Comparison of ENCODE assay signal across 23 mouse cellular contexts in genomic region chr11:68779735-68780465, GRCm38 (mm10).
DNase-seq lines count a peak whose midpoint lies in the region; ATAC-seq and TF ChIP-seq lines count a peak whose summit lies in the region.
"Had no signal": no experiment of that assay in that cellular context is flagged by ENCODE, and none has a peak within 500 bp of the region (broad histone marks: within the 10 kb centered on the region; RNA-seq: fewer than 3 reads in every experiment).

No protein-coding gene starts in this region.

- no peaks in the 10 kb centered on the region for H3K9me3 ChIP-seq in heart, embryonic 13.5 days
- no peaks in the 10 kb centered on the region for H3K9me3 ChIP-seq in CH12.LX (replicated peaks; ENCODE audit: low read length)
- H3K9me3 ChIP-seq: kidney, embryonic 15.5 days; limb, embryonic 15.5 days; liver, embryonic 15.5 days; midbrain, embryonic 12.5 days; neural tube, embryonic 15.5 days had no signal

- DNase-seq in cerebellum, adult 9-10 months, result peak; percentile 55
- DNase-seq in cerebellum, adult 8-10 months, result no peak
- DNase-seq in heart, adult 11 months, result no peak
- peak; percentile 31 to 33 for DNase-seq in left cerebral cortex, adult 18-20 months (ENCODE audit: low spot score in 2 of 2)
- DNase-seq in left cerebral cortex, postnatal 14 days (ENCODE audit: low spot score in 2 of 2), result no peak
- peak; percentile 11 for DNase-seq in CH12.LX (ENCODE audit: extremely low read depth)
- DNase-seq: embryo, embryonic 11 days; forebrain, postnatal 0 days; gastrocnemius, adult 2 months; kidney, postnatal 4 days; layer of hippocampus, adult 9-11 months; right cerebral cortex, postnatal 14 days; thymus, postnatal 36 days had no signal

- peaks cover 32% of the 10 kb centered on the region for H3K4me1 ChIP-seq in heart, embryonic 13.5 days
- H3K4me1 ChIP-seq in CH12.LX (ENCODE audit: control insufficient read depth in 1 of 2, insufficient read depth in 2 of 2), result peaks cover 11% of the 10 kb centered on the region in 2 experiments
- H3K4me1 ChIP-seq: kidney, embryonic 15.5 days; limb, embryonic 15.5 days; liver, embryonic 15.5 days had no signal

- no peak overlapping the region; the same call in none of the 2 replicates for H3K4me2 ChIP-seq in heart, embryonic 13.5 days
- no peak overlapping the region for H3K4me2 ChIP-seq in CH12.LX (ENCODE audit: insufficient read depth, low read depth, poor library complexity, severe bottlenecking)
- H3K4me2 ChIP-seq: kidney, embryonic 15.5 days; limb, embryonic 15.5 days; liver, embryonic 15.5 days; midbrain, embryonic 12.5 days; neural tube, embryonic 15.5 days had no signal

- 42% methylated on average over 10 of the region's 10 CpGs for WGBS in heart, embryonic 13.5 days

- TF ChIP-seq EP300 in CH12.LX (IDR thresholded peaks at IDR 0.05; ENCODE audit: low read length), result no peak

- no peak overlapping the region for H3K4me3 ChIP-seq in heart, embryonic 13.5 days
- H3K4me3 ChIP-seq in CH12.LX (replicated peaks in 1 of 3; ENCODE audit: low read depth in 2 of 3, low read length in 2 of 3, poor library complexity in 1 of 3), result no peak overlapping the region
- H3K4me3 ChIP-seq: gastrocnemius, adult 2 months; kidney, embryonic 15.5 days; limb, embryonic 15.5 days; liver, embryonic 15.5 days; midbrain, embryonic 12.5 days; neural tube, embryonic 15.5 days had no signal

- H3K27me3 ChIP-seq in heart, embryonic 13.5 days (replicated peaks), result no peaks in the 10 kb centered on the region
- no peaks in the 10 kb centered on the region for H3K27me3 ChIP-seq in CH12.LX (replicated peaks)
- H3K27me3 ChIP-seq: kidney, embryonic 15.5 days; limb, embryonic 15.5 days; liver, embryonic 15.5 days; midbrain, embryonic 12.5 days; neural tube, embryonic 15.5 days had no signal

- peak overlapping the region; percentile 83 for H3K27ac ChIP-seq in heart, embryonic 13.5 days (replicated peaks)
- no peak overlapping the region for H3K27ac ChIP-seq in CH12.LX (ENCODE audit: insufficient read depth, low read depth)
- H3K27ac ChIP-seq: gastrocnemius, adult 2 months; kidney, embryonic 15.5 days; limb, embryonic 15.5 days; liver, embryonic 15.5 days; macrophage; midbrain, embryonic 12.5 days; neural tube, embryonic 15.5 days had no signal

- dilution Hi-C loops in CH12.LX (cut with MboI; ENCODE audit: extremely low pct_ligation_motif_present, extremely low pct_unique_long_range_greater_than_20kb, low sequenced_read_pairs), result no loop called here

- no peak for ATAC-seq in heart, embryonic 13.5 days (ENCODE audit: extremely low read depth, insufficient number of reproducible peaks, low FRiP score, low TSS enrichment)
- ATAC-seq in activated CD4-positive, CD25-positive, alpha-beta regulatory T cell, adult 4 months, result no peak
- ATAC-seq: forebrain, postnatal 0 days; hindbrain, embryonic 16.5 days; intestine, postnatal 0 days had no signal

- peak overlapping the region; percentile 53; the same call in 1 of the 2 replicates for H3K9ac ChIP-seq in heart, embryonic 13.5 days
- H3K9ac ChIP-seq in CH12.LX (ENCODE audit: insufficient read depth, low read depth), result no peak overlapping the region
- H3K9ac ChIP-seq: forebrain, postnatal 0 days; kidney, embryonic 15.5 days; limb, embryonic 15.5 days; liver, embryonic 15.5 days; midbrain, embryonic 12.5 days; neural tube, embryonic 15.5 days had no signal

- intact Hi-C loops in left cerebral cortex, postnatal 14 days (cut with DNase I), result no loop called here

- peaks cover 94% of the 10 kb centered on the region for H3K36me3 ChIP-seq in heart, embryonic 13.5 days
- H3K36me3 ChIP-seq in CH12.LX (replicated peaks in 1 of 2; ENCODE audit: control insufficient read depth in 1 of 2, insufficient read depth in 1 of 2, low read length in 1 of 2), result no peaks in the 10 kb centered on the region

- in situ Hi-C loops in CH12.LX (cut with MboI; ENCODE audit: low pct_ligation_motif_present, low pct_unique_long_range_greater_than_20kb, low sequenced_read_pairs), result loop anchor here (5.0 kb wide), 1 partner anchor 38 kb away; no protein-coding TSS in a partner anchor

- no peak for TF ChIP-seq RAD21 in CH12.LX (IDR thresholded peaks at IDR 0.05; ENCODE audit: low read depth, low read length)

- no peak for TF ChIP-seq CTCF in CH12.LX (conservative IDR thresholded peaks at IDR 0.05 in 1 of 2, IDR thresholded peaks at IDR 0.05 in 1 of 2; ENCODE audit: low read depth in 2 of 2, low read length in 2 of 2)

- no peak for TF ChIP-seq POLR2A in CH12.LX (IDR thresholded peaks at IDR 0.05; ENCODE audit: low read depth, low read length)

- no peaks in the 10 kb centered on the region for H3K79me2 ChIP-seq in CH12.LX (replicated peaks; ENCODE audit: control insufficient read depth, extremely low read depth, insufficient read depth, poor library complexity, severe bottlenecking)

TF ChIP-seq in CH12.LX, 34 proteins besides CTCF, POLR2A, EP300 and RAD21:
- TF ChIP-seq ETS1 (conservative IDR thresholded peaks at IDR 0.05; ENCODE audit: low read depth, low read length) (no peak), MAZ (IDR thresholded peaks at IDR 0.05; ENCODE audit: low read depth, low read length) (no peak), IRF4 (IDR thresholded peaks at IDR 0.05; ENCODE audit: low read depth, low read length) (peak; percentile 23; the same call in 1 of the 2 replicates), CHD2 (IDR thresholded peaks at IDR 0.05; ENCODE audit: low read length) (no peak), HCFC1 (IDR thresholded peaks at IDR 0.05; ENCODE audit: low read depth, low read length) (no peak), NELFE (IDR thresholded peaks at IDR 0.05; ENCODE audit: low read depth, low read length) (no peak), MEF2A (IDR thresholded peaks at IDR 0.05; ENCODE audit: borderline replicate concordance, low read depth, low read length) (no peak)

Comparison
In these comparisons a context has a peak if more than half of its experiments do, and no peak if none do; other contexts are left out.
1. DNase-seq: peak in cerebellum, adult 9-10 months (single experiment), left cerebral cortex, adult 18-20 months (2 of 2) and CH12.LX (single experiment); none in cerebellum, adult 8-10 months (single experiment), heart, adult 11 months (single experiment) and left cerebral cortex, postnatal 14 days (0 of 2).